Mouse (Mus musculus): ENCODE measurements around the gene Svep1.
A peak's percentile ranks its signal among the peaks of the same experiment; 100 is the strongest.

The Svep1 gene

DNA sequence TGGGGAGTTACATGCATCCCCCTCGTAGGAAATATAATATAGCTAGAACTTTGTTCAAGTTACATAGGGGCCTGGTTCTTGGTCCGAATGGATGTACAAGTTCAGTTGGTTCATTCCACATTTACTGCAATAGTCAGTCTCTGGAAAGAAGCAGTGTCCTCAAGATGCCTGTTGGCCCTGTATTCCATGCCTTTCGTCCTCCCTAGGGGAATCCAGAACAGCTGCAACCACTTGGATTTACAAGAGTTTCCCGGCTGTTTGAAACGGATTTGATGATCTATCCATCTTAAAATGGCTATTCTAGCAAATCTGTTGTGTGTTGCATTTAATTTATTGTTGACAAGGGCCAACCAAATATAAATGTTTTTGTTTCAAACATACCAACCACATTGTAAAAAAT lies 36.2 kb downstream of the Svep1 start:
- DNase-seq (ENCODE audit: low spot score in 2 of 2) = no peak

- no peak for DNase-seq (ENCODE audit: low spot score in 2 of 2)
Measured at GRCm38 (mm10) chr4:58169918-58170317, 36.7 kb downstream of the Svep1 start.

GRCm38 (mm10) chr4:58168366-58168765 lies 38.3 kb downstream of the Svep1 start:
- peak in 1 of 2 experiments; percentile 34 for DNase-seq (ENCODE audit: low spot score in 2 of 2)

DNA sequence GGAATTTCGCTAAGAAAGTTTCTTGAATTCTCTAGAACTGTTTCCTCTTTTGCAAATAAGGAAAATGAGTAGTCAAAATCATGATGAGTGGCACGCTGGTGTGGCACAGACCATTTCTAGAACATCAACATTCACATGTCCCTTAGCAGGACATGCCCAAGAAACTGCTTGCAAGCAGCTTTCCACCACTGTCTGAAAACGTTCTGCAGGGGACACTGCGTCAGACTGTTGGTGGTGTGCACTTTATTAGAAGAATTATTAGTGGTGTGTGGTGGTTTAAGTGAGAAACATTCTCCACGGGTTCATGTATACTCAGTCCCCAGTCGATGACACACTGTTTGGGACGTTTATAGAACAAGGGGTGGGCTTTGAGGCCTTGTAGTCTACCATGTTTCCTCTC lies 40.9 kb downstream of the Svep1 start:
- no peak for DNase-seq (ENCODE audit: low spot score in 2 of 2)

DNA sequence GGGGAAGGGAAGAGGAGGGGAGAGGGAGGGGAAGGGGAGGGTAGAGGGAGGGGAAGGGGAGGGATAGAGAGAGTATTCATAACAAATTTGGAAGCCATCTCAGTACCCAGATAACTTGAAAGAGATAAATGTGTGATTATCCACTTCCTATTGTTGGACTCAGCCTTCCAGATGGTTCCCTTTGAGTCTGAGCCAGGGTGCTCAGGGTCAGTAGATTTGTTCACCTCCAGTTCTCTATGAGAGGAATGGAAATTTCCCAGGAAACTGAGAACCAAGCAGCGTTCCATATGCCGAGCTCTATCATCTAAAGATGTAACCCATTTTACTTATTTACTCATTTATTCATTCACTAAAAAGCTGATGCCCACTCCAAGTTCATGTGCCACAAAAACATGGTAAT lies 44.8 kb downstream of the Svep1 start:
- DNase-seq (ENCODE audit: low spot score in 2 of 2) = no peak

- DNase-seq (ENCODE audit: low spot score in 2 of 2) = no peak
Measured at GRCm38 (mm10) chr4:58159564-58159963, 47.1 kb downstream of the Svep1 start.

DNA sequence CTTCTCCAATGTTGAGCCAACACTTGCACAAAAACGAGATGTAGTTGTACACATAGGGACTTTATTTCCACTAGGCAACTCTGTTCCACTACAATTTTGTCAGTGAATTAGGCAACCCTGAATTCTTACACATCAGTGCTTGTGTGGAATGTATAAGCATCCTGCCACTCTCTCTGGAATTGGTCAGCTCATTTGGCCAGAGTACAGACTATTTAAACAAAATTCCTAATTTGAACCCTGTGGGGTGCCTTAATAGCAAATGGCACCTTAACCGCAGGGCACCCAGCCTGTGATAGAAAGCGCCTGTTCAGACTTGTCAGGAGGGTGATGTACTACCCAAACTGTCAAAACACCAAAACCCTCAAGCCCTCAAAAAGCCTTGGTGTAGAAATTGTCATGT lies 56.4 kb downstream of the Svep1 start:
- DNase-seq (ENCODE audit: low spot score in 2 of 2) = no peak

GRCm38 (mm10) chr4:58149186-58149585 lies 57.5 kb downstream of the Svep1 start:
- DNase-seq (ENCODE audit: low spot score in 2 of 2) = no peak

GRCm38 (mm10) chr4:58148547-58148946 lies 58.1 kb downstream of the Svep1 start:
- DNase-seq (ENCODE audit: low spot score in 2 of 2) = no peak

DNA sequence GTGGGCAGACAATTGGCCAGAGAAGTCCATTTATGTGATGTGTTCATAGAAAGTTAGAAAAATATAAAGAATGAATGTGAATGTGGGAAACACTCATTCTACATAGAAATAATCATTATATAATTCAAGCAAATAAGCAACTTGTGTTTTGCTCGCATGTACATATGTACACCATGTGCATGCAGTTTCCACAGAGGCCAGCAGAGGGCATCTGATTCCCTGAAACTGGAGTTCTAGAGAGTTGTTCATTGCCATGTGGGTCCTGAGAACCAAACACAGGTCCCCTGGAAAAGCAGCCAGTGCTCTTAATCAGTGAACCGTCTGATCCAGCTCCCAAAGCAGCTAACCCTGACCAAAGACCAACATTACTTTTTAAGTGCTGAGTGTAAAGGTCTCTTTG lies 60.0 kb downstream of the Svep1 start:
- no peak for DNase-seq (ENCODE audit: low spot score in 2 of 2)

- DNase-seq (ENCODE audit: low spot score in 2 of 2) = no peak
Measured at GRCm38 (mm10) chr4:58139764-58140556, 66.7 kb downstream of the Svep1 start.

DNA sequence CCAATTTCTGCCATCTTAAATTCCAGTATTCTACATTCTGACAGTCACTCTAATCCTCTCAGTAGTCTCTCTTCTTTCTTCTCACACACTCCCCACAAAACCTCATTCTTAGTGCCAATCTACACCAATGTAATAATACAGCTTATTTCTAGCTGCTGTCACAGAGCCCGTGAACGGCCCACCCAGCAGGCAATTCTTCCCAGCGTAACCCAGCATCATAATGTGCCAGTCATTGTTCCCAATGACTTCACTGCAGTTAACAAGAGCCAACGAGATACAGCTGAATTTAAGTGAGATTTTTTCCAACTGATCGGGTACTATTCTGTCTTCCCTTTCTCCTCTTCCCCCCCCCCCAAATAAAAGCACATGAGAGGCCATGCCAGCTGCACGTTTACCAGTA lies 67.4 kb downstream of the Svep1 start:
- no peak for DNase-seq (ENCODE audit: low spot score in 2 of 2)

DNA sequence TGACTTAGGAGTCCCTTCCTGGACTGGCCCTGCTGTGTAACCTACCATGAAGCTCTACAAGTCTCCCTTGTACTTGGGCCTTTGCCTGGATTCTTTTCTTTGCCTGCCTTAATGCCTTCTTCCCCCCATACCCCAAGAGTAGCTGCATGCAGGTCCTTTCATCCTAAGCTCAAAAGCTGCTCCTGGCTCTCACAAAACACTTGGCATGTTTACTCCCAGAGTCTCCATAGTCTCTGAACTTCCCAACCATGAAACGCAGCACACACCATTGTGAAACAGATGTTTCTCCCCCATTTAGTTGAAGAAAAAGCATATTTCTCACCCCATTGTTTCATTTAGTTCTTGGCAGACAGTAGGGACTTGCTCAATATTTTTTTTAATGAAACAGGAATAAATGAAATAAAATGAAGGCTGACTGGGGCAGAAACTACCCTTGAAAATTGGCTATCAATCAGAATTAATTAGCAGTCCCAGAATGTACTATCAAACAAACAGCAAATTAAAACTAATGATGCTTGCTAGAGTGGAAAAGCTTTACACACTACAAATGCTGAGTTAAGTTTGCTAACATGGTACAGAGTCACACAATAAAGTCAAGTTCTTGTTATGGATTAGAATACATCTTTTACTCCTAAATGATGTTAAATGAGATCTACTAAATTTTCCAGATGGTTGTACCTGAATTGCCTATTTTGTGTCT lies 72.9 kb downstream of the Svep1 start:
- DNase-seq (ENCODE audit: low spot score in 2 of 2) = no peak

DNA sequence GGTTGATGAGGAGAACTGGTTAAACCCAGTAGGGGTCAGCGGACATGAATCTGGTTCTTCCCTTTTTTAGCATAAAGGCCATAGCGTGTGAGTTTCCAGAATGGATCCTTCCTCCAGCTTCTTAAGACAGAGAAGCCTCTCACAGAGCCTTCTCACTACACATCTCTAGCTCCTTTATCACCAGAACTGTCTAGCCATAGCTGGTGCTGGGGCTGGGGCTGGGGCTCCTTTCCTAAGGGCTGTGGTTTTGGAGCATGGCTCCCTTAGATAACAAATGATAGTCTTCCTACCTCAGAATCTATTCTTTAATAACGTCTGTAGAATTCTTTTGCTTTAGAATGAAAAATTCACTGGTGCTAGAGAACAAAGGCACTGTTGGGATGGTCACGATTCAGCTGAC lies 76.8 kb downstream of the Svep1 start:
- no peak for DNase-seq (ENCODE audit: low spot score in 2 of 2)

DNA sequence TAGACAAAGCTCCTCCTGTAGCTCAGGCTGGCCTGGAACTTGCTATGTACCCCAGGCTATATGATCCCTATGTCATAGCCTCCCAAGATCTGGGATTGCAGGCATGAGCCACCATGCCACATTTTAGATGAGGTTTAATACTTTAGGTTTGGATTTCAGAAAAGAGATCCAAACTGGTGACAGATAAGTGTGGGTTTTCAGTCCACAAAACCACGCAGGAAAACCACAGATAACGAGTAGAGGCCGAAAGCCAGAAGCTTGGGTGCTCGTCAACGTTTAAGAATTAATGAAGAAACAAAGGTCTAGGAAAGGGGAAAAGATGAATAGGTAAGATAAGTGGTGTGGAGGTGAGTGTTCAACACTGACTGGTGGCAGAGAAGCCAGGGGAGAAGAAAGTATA lies 79.6 kb downstream of the Svep1 start:
- DNase-seq (ENCODE audit: low spot score in 2 of 2) = no peak

GRCm38 (mm10) chr4:58115452-58115851 lies 91.2 kb downstream of the Svep1 start:
- DNase-seq (ENCODE audit: low spot score in 2 of 2) = no peak

GRCm38 (mm10) chr4:58111008-58111407 lies 95.7 kb downstream of the Svep1 start:
- DNase-seq (ENCODE audit: low spot score in 2 of 2) = no peak

DNA sequence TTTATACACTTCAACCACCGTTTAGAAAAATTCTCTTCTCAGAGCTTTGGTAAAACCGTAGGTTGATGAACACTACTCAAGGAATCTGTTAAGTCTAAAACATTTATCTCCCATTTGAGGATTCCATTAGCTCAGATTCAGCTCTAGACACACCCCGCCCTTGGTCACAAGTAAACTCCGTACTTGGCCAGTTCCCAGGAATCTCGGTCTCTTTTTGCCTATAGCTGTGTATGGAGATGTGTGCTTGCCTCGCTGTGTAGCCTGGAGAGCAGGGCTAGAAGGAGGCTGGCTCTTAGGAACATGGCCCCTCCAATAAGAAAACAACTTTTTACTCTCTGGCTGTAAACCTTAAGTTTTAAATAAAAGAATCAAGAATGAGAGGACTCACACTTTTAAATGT lies 96.9 kb downstream of the Svep1 start:
- DNase-seq (ENCODE audit: low spot score in 2 of 2) = no peak

DNA sequence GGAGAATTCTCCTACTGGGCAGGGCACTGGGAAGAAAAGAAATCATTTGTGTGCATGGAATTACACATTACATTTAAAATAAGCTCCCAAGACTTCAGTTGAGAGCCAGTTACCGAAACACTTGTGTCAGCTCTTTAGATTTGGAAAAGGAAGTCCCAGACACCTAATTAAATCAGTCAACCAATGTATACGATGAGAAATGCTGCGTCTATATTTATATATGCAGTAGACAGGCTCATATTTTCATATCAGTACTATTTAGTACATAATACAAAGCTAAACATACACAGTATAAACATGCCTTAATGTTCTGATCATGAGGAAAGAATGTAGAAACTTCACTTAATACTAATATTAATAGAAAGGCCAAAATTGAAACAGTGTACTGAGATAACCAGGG lies 98.3 kb downstream of the Svep1 start:
- no peak for DNase-seq (ENCODE audit: low spot score in 2 of 2)

GRCm38 (mm10) chr4:58097732-58098131 lies 108.9 kb downstream of the Svep1 start:
- DNase-seq (ENCODE audit: low spot score in 2 of 2) = no peak

DNA sequence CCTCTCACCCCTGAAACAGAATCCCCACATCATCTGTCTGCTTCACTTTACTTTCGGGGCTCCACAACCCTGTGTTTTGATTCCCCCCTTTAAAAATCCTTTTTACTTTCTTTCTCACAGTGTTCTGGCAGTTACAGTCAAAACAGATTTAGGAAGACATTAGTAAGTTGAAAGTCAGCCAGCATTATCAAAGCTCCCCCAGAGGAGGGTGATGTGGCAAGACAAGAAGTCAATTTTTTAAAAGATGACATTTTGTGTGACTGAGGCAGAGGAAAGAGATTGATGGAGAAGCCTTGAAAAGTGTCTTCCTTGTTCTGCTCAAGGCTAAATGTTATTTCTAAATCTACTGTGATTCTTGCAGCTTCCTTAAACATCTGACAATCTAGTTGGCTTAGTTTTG lies 119.9 kb downstream of the Svep1 start:
- no peak for DNase-seq (ENCODE audit: low spot score in 2 of 2)

- no peak for DNase-seq (ENCODE audit: low spot score in 2 of 2)
Measured at GRCm38 (mm10) chr4:58086151-58086550, 120.5 kb downstream of the Svep1 start.

DNA sequence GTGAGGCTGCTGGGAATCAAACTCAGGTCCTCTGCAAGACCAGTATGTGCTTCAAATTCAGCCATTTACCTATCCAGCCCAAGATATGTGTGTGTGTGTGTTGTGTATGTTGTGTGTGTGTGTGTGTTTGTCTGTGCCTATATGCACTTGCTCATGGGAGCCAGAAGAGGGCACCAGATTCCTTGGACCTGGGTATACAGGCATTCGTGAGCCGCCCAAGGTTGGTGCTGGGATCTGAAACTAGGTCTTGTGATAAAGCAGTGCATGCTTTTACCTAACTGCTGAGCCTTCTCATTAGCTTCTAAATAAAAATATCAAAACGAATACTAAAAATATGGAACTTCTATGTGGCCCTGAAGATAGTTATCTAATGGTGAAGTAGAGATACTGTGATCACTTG lies 121.3 kb downstream of the Svep1 start:
- DNase-seq (ENCODE audit: low spot score in 2 of 2) = no peak

Measured in urinary bladder, postnatal 36 days (tissue).